Mouse (Mus musculus) thymus, postnatal 14 days (tissue): ENCODE measurements around the gene Filip1l.

Experiments
- DNase-seq: peaks from one replicate; pipeline ENCODE4 v3.0.0; 2021

Gene Filip1l

GRCm38 (mm10) chr16:57437523-57438287 is 84.8 kb downstream of the Filip1l start:
- DNase-seq, result no peak

GRCm38 (mm10) chr16:57438288-57438685 is 85.4 kb downstream of the Filip1l start:
- no peak for DNase-seq

- no peak for DNase-seq
Observed at GRCm38 (mm10) chr16:57439206-57439605, 86.3 kb downstream of the Filip1l start.

GRCm38 (mm10) chr16:57440706-57441437 is 88.0 kb downstream of the Filip1l start:
- DNase-seq, result no peak

GRCm38 (mm10) chr16:57445096-57446094 is 92.5 kb downstream of the Filip1l start:
- no peak for DNase-seq

- DNase-seq, result no peak
Observed at GRCm38 (mm10) chr16:57453009-57453408, 100.1 kb downstream of the Filip1l start.

- no peak for DNase-seq
Observed at GRCm38 (mm10) chr16:57454106-57454763, 101.3 kb downstream of the Filip1l start.

GRCm38 (mm10) chr16:57455573-57455972 is 102.7 kb downstream of the Filip1l start:
- no peak for DNase-seq

- no peak for DNase-seq
Observed at GRCm38 (mm10) chr16:57456003-57456402, 103.1 kb downstream of the Filip1l start.

- no peak for DNase-seq
Observed at GRCm38 (mm10) chr16:57465386-57465913, 112.6 kb downstream of the Filip1l start.

GRCm38 (mm10) chr16:57469301-57469700 is 116.4 kb downstream of the Filip1l start:
- no peak for DNase-seq

- DNase-seq, result no peak
Observed at GRCm38 (mm10) chr16:57469869-57470268, 117.0 kb downstream of the Filip1l start.

GRCm38 (mm10) chr16:57470286-57470830 is 117.5 kb downstream of the Filip1l start:
- peak; percentile 21 for DNase-seq

- DNase-seq, result peak; percentile 33
Observed at GRCm38 (mm10) chr16:57471071-57471470, 118.2 kb downstream of the Filip1l start.

- DNase-seq, result no peak
Observed at GRCm38 (mm10) chr16:57473415-57474085, 120.7 kb downstream of the Filip1l start.

GRCm38 (mm10) chr16:57478451-57478850 is 125.6 kb downstream of the Filip1l start:
- DNase-seq, result no peak

- DNase-seq, result no peak
Observed at GRCm38 (mm10) chr16:57479776-57480175, 126.9 kb downstream of the Filip1l start.

GRCm38 (mm10) chr16:57482264-57482663 is 129.4 kb downstream of the Filip1l start:
- DNase-seq, result no peak

GRCm38 (mm10) chr16:57482911-57483310 is 130.0 kb downstream of the Filip1l start:
- DNase-seq, result no peak

GRCm38 (mm10) chr16:57483503-57483902 is 130.6 kb downstream of the Filip1l start:
- DNase-seq, result no peak
